Mouse (Mus musculus) embryonic facial prominence, embryonic 11.5 days (tissue): Measurements from ENCODE around the gene Gtf3c5. TPM values are rescaled to one million over a fixed set of nuclear protein-coding genes. Genes with fewer than 3 reads are reported as not detected.

Experiments
- ATAC-seq: fragments of 200-750 bp; cut with Nextera tagmentation; replicated peaks from 2 replicates; pipeline ENCODE4 v1.8.0; 2017; ENCODE audit warnings: low read depth; ENCODE audit not compliant: insufficient number of reproducible peaks, low FRiP score, low TSS enrichment
- DNase-seq: peaks from one replicate; pipeline ENCODE4 v3.0.0-alpha.2; 2015; ENCODE audit warnings: low spot score
- H3K27ac ChIP-seq: fragments of 300-500 bp; sonication (generic); replicated peaks from 2 replicates; pipeline ENCODE4 v1.5.1; 2014; ENCODE audit warnings: mild to moderate bottlenecking, low read depth, low read length, control low read depth
- H3K27me3 ChIP-seq: fragments of 300-500 bp; sonication (generic); 2 replicates; pipeline ENCODE4 v1.6.1; 2014; ENCODE audit warnings: mild to moderate bottlenecking, low read length, moderate library complexity, mixed read lengths; ENCODE audit not compliant: control insufficient read depth, insufficient read depth
- H3K36me3 ChIP-seq: fragments of 300-500 bp; sonication (generic); replicated peaks from 2 replicates; pipeline ENCODE4 v1.6.1; 2014; ENCODE audit warnings: low read depth, mild to moderate bottlenecking, low read length, moderate library complexity, mixed read lengths; ENCODE audit not compliant: control insufficient read depth, insufficient read depth
- H3K4me1 ChIP-seq: fragments of 300-500 bp; sonication (generic); 2 replicates; pipeline ENCODE4 v1.6.1; 2014; ENCODE audit warnings: low read length, mixed read lengths; ENCODE audit not compliant: control insufficient read depth, insufficient read depth
- H3K4me2 ChIP-seq: fragments of 300-500 bp; sonication (generic); 2 replicates; pipeline ENCODE4 v1.6.1; 2014; ENCODE audit warnings: low read depth, mild to moderate bottlenecking, control low read depth, low read length, moderate library complexity
- H3K4me3 ChIP-seq: fragments of 300-500 bp; sonication (generic); 2 replicates; pipeline ENCODE4 v1.5.1; 2014; ENCODE audit warnings: low read depth, low read length, control low read depth
- H3K9ac ChIP-seq: fragments of 300-500 bp; sonication (generic); replicated peaks from 2 replicates; pipeline ENCODE4 v1.6.1; 2014; ENCODE audit warnings: mild to moderate bottlenecking, control low read depth, low read length
- H3K9me3 ChIP-seq: fragments of 300-500 bp; sonication (generic); replicated peaks from 2 replicates; pipeline ENCODE4 v1.6.1; 2016; ENCODE audit warnings: mild to moderate bottlenecking, low read length, inconsistent platforms, mixed read lengths; ENCODE audit not compliant: control insufficient read depth
- WGBS: fragments of 180-500 bp; shearing (Covaris S2); extraction: QIAGEN DNeasy Blood & Tissue Kit; methylation state at CpG from one replicate; pipeline ENCODE4 v1.1.7; 2014; 5-methylcytosine and 5-hydroxymethylcytosine counted together
- polyA plus RNA-seq: library from polyadenylated mRNA; unstranded; fragments of >200 nt; fragmentation: Nextera tagmentation; extraction: Ambion mirVana; gene quantifications from 2 replicates; pipeline ENCODE4 v1.2.1, GENCODE M21; 2014

Gtf3c5 gene
- polyA plus RNA-seq, 1 experiment from 2014 or later, result 38.5 TPM

- no peak for ATAC-seq
- WGBS, result 83% methylated on average over 5 of the region's 5 CpGs
Measured at GRCm38 (mm10) chr2:28557452-28557851, 26.1 kb downstream of the Gtf3c5 start.

GRCm38 (mm10) chr2:28552301-28552700 lies 31.2 kb downstream of the Gtf3c5 start:
- no peaks in the 10 kb centered on the region for H3K9me3 ChIP-seq
- ATAC-seq (no peak), DNase-seq (no peak)
- no peak overlapping the region for H3K9ac ChIP-seq
- no peak overlapping the region for H3K4me2 ChIP-seq
- H3K27me3 ChIP-seq, result no peaks in the 10 kb centered on the region
- H3K4me1 ChIP-seq, result no peaks in the 10 kb centered on the region
- H3K36me3 ChIP-seq, result peaks cover 13% of the 10 kb centered on the region
- WGBS, result 93% methylated on average over 5 of the region's 5 CpGs
- H3K4me3 ChIP-seq, result no peak overlapping the region
- no peak overlapping the region for H3K27ac ChIP-seq

More at GRCm38 (mm10) chr2:28557452-28557851, 26.1 kb downstream of the Gtf3c5 start:
- Histone ChIP-seq H3K4me1 (no peaks in the 10 kb centered on the region), H3K4me2 (no peak overlapping the region), H3K9ac (no peak overlapping the region), H3K27ac (no peak overlapping the region), H3K36me3 (no peaks in the 10 kb centered on the region), H3K9me3 (no peaks in the 10 kb centered on the region), H3K27me3 (no peaks in the 10 kb centered on the region), H3K4me3 (no peak overlapping the region)
- DNase-seq, result no peak

GRCm38 (mm10) chr2:28549157-28549556 lies 34.4 kb downstream of the Gtf3c5 start:
- Histone ChIP-seq H3K4me1 (no peaks in the 10 kb centered on the region), H3K36me3 (peaks cover 22% of the 10 kb centered on the region), H3K9me3 (no peaks in the 10 kb centered on the region), H3K27ac (no peak overlapping the region), H3K4me3 (no peak overlapping the region), H3K4me2 (no peak overlapping the region), H3K9ac (no peak overlapping the region), H3K27me3 (no peaks in the 10 kb centered on the region)
- DNase-seq, result no peak
- no peak for ATAC-seq
- 92% methylated on average over 13 of the region's 13 CpGs for WGBS

- H3K27me3 ChIP-seq, result no peaks in the 10 kb centered on the region
- no peak overlapping the region for H3K4me3 ChIP-seq
- no peak overlapping the region for H3K27ac ChIP-seq
- peak; percentile 85 for DNase-seq
- H3K9me3 ChIP-seq, result no peaks in the 10 kb centered on the region
- H3K36me3 ChIP-seq, result peaks cover 22% of the 10 kb centered on the region
- WGBS, result 50% methylated on average over 11 of the region's 11 CpGs
- no peaks in the 10 kb centered on the region for H3K4me1 ChIP-seq
- no peak overlapping the region for H3K4me2 ChIP-seq
- no peak for ATAC-seq
- H3K9ac ChIP-seq, result no peak overlapping the region
Measured at GRCm38 (mm10) chr2:28547237-28548172, 36.0 kb downstream of the Gtf3c5 start.

- H3K4me2 ChIP-seq, result no peak overlapping the region
- no peaks in the 10 kb centered on the region for H3K4me1 ChIP-seq
- no peak overlapping the region for H3K4me3 ChIP-seq
- no peaks in the 10 kb centered on the region for H3K27me3 ChIP-seq
- 81% methylated on average over 6 of the region's 6 CpGs for WGBS
- H3K9ac ChIP-seq, result no peak overlapping the region
- no peaks in the 10 kb centered on the region for H3K9me3 ChIP-seq
- peaks cover 22% of the 10 kb centered on the region for H3K36me3 ChIP-seq
- H3K27ac ChIP-seq, result no peak overlapping the region
- DNase-seq (no peak), ATAC-seq (no peak)
Measured at GRCm38 (mm10) chr2:28546560-28546959, 37.0 kb downstream of the Gtf3c5 start.

GRCm38 (mm10) chr2:28545976-28546375 lies 37.6 kb downstream of the Gtf3c5 start:
- Histone ChIP-seq H3K4me2 (no peak overlapping the region), H3K4me3 (no peak overlapping the region), H3K4me1 (no peaks in the 10 kb centered on the region), H3K27me3 (no peaks in the 10 kb centered on the region), H3K36me3 (peaks cover 22% of the 10 kb centered on the region), H3K9me3 (no peaks in the 10 kb centered on the region), H3K27ac (no peak overlapping the region), H3K9ac (no peak overlapping the region)
- no peak for DNase-seq
- no peak for ATAC-seq

- Histone ChIP-seq H3K27me3 (no peaks in the 10 kb centered on the region), H3K9me3 (no peaks in the 10 kb centered on the region), H3K4me3 (no peak overlapping the region), H3K4me1 (peaks cover 7% of the 10 kb centered on the region), H3K27ac (no peak overlapping the region), H3K4me2 (no peak overlapping the region), H3K9ac (no peak overlapping the region), H3K36me3 (peaks cover 13% of the 10 kb centered on the region)
- ATAC-seq (no peak), DNase-seq (no peak)
- 90% methylated on average over 8 of the region's 8 CpGs for WGBS
Measured at GRCm38 (mm10) chr2:28543894-28544293, 39.7 kb downstream of the Gtf3c5 start.

GRCm38 (mm10) chr2:28540587-28541227 lies 42.8 kb downstream of the Gtf3c5 start:
- no peak overlapping the region for H3K27ac ChIP-seq
- no peak overlapping the region for H3K4me2 ChIP-seq
- H3K9ac ChIP-seq, result no peak overlapping the region
- DNase-seq, result no peak
- peaks cover 10% of the 10 kb centered on the region for H3K4me1 ChIP-seq
- no peaks in the 10 kb centered on the region for H3K27me3 ChIP-seq
- WGBS, result 78% methylated on average over 8 of the region's 8 CpGs
- peaks cover 9% of the 10 kb centered on the region for H3K36me3 ChIP-seq
- no peak for ATAC-seq
- H3K4me3 ChIP-seq, result no peak overlapping the region
- no peaks in the 10 kb centered on the region for H3K9me3 ChIP-seq
